Mouse (Mus musculus) yolk sac, embryonic 10.5 days (tissue): ENCODE measurements around the gene Fads3.

Experiments
- DNase-seq: peaks from one replicate; pipeline ENCODE4 v3.0.0-alpha.2; 2017; ENCODE audit warnings: low spot score

Fads3 gene

DNA sequence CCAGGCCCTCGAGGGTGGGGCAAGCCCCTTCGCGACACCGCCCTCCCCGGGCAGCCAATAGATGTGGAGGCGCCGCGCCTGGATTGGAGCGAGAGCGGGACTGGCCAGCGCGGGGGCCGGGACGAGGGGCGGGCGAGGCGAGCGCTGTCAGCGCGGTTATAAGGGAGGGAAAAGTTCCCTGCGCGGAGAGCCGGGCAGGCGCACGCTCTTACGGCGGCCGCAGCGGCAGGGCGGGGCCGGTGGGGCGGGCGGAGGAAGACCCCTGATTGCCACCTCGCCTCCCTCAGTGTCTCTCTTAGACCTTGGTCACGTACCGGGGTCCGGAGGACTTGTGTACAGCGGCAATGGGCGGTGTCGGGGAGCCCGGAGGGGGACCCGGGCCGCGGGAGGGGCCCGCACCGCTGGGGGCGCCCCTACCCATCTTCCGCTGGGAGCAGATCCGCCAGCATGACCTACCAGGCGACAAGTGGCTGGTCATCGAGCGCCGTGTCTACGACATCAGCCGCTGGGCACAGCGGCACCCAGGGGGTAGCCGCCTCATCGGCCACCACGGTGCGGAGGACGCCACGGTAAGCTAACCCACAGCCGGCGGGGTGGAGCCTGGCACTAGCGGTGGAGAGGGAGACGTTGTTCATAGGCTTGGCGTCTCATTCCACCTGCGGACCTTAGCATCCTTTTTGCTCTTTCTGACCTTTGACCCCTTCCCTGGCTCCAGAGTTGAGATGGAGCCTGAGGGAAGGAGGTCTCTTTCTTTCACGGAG lies at the start of gene Fads3:
TSS of gene Fads3 (plus strand) at position 182 of the 761 bp plus-strand sequence.
- peak; percentile 91 for DNase-seq

DNA sequence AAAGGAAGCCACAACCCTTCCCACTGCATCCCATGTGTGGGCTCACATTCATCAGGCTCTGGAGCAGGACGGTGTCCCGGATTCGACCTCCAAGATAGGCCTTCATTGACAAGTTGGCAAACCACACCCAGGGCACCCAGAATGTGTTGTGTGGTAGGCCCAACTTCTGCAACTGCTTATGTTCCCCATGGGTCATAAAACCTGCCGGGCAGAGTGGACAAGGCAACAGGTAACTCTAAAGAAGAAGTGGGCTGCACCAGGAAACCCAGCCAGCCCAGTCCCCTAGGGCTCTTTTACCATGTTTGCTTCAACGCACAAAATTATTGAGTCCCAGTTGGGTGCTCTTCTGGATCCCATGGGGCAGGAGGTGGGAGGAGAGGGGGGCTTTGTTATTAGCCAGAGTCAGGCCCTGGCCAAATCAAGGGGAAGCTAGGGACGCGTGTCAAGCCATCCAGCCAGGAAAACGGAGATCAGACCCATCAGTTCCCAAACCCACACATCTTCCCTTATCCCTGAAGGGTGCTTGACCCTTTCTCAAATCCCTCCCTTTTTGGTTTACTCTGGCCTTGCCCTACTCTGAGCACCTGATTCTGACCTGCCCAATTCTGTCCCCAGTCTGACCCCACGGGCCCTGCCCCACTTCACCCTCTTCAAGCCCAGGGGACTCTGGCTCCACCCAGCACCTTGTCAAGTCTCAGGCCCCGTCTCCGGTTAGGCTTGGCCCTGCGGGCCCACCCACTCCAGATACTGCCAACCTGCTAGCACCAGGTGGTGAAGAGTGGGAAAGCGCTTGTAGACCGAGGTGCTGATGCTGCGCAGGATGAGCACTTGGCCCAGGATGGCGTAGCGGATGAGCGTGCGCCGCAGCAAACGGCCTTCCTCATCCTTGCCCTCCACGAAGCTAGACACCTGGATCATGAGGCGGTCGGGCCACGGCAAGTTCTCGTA lies 49.1 kb upstream of the Fads3 start:
- no peak for DNase-seq

DNA sequence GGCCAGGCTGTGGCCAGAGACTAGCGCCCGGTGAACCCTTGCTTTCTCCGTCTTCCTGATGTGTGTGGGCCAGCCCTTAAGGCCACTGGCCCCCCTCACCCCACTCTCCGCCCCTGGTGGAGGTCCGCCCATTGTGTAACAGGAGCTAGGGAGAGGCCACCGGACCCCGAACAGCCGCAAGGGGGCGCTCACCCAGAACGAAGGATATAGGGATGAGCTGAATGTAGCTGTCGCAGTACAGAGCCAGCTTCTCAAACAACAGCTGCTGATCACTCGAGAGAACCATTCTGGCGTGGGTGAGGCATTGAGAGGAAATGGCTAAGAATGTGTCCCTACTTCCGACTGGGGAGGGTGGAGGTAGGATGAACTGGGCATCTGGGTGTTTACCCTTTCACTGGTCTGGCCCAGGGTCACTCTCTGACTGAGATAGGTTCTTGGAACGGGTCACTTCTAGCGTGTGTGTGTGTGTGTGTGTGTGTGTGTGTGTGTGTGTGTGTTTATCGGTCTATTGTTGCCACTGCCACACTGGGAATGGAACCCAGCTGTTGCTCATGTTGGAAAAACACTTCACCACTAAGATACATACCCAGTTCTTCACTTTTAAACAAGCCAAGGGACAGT lies 48.2 kb upstream of the Fads3 start:
- peak; percentile 83 for DNase-seq

DNA sequence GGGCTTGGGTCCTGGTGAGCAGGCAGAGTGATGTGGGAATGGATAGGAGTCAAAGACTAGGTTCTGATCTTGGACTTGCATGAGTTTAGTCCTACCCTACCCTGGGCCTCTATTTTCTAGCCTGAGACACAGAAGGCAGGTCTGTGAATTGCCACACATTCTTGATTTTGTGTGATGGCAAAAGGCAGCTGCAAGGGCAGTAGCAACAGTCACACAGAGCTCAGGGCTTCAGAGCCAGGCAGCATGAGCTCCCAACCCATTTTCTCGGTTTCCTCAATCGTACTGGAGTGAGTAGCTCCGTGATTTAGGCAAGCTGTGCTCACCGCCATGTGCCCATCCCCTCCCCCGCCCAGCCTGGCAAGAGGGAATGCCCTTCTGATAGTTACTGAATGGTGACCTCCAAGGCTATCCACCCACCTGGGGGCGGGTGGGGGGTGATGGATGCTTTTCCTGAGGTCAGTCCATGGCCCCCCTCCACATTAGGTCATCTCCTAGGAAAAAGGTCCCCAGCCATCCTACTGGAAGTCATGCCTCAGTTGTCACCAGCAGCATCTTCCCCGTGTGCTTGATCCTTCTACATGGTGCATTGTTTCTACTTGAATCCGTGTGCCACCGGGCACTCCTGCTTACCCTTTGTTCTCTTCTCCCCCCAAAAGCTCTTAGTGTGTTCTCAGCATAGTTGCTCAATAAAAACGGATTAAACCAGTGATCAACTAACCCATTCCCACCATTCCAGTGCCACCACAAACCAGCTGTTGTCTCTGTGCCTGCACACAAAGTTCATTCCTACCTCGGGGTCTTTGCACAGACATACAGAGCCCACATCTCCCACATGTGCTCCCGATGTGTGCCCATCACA lies 43.9 kb upstream of the Fads3 start:
- no peak for DNase-seq

DNA sequence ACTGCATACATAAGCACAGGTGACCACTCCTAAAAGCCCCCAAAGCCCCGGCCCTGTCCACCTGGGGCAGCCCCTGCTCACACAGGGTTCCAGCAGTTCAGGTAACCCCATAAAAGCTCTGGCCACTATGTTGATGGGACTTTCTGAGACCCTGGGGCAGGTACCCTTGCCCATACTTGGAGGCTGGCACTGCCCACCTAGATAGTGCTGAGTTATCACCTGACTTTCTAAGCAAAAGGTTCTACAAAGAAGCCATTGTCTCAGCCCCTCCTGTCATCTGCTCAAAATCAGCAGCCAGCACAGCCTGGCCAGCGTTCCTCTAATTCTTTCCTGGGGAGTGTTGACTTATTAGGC lies 43.3 kb upstream of the Fads3 start:
- DNase-seq = no peak

DNA sequence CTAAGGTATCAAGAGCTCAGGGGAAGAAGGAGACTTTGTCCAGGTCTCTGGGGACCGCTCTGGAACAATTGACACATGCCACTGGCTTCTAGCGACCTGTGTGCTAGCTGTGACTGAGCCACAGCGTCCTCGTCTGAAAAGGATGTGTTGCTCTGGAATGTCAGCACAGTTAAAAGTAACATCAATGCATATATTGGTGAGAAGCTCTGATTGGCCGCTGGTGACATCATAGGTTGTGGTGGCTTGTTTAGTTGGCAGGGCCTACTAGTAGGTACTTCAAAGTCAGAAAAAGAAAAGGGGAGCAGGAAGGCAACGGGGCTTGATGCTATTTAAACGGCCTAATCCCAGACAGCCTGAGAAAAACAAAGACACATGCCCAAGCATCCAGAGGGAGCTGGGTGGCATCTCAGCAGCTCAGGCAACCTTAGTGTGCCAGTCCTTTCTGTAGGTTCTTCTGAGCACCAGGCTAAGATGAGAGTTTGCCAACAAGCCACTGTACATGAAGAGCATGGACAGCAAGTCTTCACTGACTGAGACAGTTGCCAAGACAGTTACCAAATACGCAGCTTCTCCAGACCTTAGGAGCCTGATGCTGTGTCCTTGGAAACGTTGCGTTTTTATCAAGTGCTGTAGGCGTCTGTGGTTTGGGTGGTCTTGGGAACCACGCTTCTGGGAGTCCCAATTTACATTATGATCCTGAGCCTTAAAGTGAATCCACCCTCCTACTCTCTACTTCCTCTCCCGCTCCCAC lies 42.5 kb upstream of the Fads3 start:
- DNase-seq = no peak

DNA sequence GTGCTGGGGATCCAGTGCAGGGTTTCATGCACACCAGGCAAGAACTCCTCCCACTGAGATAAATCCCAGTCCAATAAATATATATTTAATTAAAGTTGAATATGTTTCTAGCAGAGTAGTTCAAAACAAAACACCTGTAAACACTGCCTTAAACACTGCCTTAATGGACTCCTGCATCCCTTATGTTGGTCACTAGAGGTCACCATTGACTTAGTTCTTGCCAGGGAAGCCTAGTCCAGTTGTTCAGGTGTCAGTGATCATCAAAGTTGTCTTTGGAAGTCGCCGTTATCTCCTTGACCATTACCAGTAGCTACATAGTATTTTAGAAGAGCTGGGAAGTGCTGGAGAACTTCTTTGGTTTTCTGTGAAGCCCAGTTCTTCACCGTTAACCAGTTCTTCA lies 41.0 kb upstream of the Fads3 start:
- DNase-seq = peak; percentile 54

DNA sequence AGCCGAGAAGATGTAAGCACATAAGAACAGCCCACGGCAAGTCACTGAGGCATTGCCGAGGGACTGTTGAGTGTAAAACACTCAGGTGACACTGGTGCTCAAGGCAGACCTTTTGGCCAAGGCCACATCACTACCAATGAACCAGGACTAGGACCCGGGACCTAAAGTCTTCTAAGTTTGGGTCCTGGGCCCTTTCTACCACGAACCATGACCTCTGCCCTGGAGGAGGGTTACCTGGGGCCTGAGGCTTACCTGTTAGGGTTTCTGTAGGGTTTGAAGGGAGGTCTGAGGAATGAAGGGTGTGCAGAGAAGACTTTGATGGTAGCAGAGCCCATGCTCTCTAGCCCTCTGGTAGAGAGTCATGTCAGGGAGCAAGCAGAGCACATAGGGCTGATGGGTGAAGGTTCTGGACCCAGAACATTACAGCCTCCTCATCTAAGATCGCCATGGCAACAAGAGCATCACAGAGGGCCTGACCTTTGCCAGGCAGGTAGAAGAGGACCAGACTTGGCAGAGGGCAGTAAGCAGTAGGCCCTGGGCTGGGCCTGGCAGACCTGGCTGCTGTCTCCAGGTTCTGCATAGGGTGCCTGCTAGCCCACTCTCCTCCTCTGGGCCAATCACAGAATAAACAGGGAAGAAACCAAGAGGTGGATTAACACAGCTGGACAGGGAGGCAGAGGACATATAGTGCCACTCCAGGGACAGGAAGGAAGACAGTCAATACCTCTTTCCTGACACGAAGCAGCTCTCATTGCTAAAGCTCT lies 40.0 kb upstream of the Fads3 start, which contains the start of the genes Best1 and Rab3il1:
TSS of gene Best1 (minus strand) at position 428 of the 764 bp plus-strand sequence.
TSS of gene Rab3il1 (plus strand) at position 464 of the 764 bp plus-strand sequence.
- no peak for DNase-seq

DNA sequence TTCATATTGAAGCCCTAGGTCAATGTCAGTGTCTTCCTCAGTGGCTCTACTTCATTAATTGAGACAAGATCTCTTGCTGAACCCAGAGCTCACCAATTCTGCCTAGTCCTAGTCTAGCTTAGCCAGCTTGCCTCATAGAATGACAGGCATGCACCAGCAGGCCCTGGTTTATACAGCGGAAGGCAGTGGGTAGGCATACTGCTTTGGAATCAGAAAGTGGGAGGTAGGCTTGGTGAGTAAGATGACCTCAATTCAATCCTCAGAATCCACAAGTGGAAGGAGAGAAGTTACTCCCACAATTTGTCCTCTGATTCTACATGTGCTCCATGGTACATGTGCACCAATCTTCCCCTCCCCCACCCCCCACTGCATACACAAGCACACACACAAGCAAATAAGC lies 37.7 kb upstream of the Fads3 start:
- DNase-seq = no peak

DNA sequence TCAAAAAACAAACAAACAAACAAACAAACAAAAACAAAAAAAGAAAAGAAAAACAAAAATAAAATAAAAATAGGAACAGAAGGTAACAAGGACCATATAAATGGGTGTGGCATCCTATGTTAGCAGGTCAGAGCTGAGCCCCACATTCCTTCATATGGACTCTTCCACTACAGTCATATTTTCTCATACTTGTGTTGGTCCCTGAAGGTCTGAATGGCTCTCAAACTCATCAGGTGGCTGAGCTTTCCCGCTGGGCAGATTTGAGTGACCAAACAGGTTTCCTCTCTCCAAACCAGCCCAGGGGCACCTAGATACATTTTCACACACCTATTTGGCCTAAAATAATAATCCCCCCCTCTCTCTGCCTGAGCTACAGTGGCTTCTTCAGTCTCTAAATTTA lies 30.0 kb upstream of the Fads3 start:
- DNase-seq = no peak

DNA sequence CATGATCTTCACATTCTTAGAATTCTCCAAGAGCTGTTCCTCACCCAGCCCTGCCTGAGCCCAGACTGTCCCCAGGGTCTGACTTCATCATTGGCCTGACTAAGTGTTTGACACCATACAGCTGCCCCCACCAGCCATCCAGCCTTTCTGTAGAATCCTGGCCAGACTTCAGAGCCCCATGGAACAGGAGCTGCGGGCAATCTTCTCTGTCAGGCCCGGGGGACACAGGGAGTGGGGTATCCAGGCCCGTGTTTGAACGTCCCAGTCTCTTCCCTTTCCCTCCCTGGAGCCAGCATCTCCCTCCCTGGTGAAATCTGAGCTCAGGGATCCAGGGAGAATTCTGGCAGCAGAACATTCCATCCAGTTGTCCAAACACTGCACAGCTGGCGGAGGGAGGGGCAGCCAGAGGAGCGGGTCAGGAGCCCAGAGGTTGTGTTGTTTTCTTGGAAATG lies 28.5 kb upstream of the Fads3 start:
- peak; percentile 80 for DNase-seq

DNA sequence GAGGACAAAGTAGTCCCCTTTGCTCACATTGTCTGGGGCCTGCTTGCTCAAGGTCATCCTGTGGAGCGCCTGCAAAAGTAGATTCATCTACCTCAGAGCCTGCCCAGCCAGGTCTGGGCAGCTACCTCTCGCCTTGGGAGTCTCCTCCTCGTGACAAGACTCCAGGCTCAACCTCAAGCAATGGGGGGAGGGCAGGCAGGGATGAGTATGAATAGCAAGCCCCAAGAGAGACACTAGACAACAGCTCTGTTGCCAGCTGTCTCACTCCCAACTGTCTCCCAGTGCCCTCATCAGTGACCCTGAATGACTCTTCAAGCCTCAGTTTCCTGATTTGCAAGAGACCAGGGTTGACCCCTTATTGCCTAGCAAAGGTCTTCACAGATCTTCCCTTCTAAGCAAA lies 28.0 kb upstream of the Fads3 start:
- peak; percentile 71 for DNase-seq

DNA sequence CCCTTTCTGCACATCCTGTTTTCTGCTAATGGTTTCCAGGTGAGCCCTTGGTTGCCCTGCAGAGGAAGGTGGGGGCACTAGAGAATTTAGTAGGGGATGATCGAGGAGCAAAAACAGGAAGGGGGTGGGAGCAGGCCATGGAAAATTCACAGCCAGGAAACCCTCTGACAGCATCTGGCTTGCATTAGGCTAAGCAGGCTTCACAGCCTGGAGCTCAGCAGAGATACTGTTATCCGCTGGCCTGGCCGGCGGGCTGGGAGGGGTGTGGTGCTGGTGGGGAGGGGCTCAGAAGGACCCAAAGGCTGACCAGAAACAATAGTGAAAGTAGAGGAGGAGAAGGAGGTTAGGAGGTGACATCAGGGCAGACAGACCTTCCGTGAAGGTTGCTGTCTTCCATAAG lies 27.5 kb upstream of the Fads3 start:
- peak; percentile 77 for DNase-seq

DNA sequence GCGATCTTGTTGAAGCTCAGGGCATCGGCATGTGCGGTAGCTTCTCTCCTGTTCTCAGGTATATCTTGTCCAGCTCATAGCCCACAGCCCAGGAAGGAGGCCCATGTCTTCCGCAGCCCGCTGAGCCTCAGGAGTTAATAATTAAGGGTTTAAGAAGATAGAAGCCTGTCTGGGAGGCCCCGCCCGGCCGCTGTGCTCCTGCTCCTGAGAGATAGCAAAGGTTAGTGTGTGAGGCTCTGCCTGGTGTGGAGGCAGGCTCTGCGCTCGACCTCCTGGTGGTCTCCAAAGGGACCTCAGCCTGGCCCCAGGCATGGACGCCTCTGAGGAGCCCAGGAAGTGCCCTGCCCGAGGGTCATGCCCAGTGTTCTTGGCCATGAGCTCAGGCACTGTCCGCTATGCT lies 26.5 kb upstream of the Fads3 start:
- peak; percentile 86 for DNase-seq

DNA sequence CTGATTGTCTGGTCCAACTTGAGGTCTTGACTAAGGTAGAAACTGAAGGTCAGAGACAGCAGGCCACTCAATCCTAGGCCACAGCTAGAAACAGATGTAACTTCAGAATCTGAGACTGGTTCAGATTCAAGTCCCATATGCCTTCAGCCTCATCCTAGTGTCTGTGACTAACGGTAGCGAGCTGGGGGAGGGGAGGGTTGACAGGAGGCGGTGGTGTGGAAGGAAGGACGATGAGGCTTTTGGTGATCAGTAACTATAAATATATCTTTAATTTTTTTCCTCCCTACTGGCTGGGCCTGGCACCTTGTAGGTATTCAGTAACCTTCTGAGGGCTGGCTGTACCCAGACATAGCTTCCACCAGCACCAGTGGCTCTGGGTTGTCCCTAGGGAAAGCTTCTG lies 25.9 kb upstream of the Fads3 start:
- no peak for DNase-seq

DNA sequence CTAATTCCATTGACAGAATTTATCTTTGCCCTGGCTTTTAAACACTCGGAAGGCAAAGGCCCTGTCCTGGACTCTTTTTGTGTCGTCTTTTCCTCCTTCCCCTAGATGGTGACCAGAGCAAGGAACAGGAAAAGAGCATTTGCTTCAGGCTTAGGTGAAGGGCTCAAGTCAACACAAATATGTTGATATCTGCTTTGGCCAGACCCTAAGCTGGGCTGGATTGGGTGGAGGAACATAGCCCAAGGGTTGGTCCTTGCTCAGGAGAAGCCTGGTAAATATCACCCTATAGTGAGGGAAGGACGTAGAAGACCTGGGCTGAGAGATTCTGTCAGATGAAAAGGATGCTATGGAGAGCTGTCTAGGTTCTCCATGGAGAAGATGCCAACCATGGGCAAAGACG lies 25.2 kb upstream of the Fads3 start:
- DNase-seq = no peak

DNA sequence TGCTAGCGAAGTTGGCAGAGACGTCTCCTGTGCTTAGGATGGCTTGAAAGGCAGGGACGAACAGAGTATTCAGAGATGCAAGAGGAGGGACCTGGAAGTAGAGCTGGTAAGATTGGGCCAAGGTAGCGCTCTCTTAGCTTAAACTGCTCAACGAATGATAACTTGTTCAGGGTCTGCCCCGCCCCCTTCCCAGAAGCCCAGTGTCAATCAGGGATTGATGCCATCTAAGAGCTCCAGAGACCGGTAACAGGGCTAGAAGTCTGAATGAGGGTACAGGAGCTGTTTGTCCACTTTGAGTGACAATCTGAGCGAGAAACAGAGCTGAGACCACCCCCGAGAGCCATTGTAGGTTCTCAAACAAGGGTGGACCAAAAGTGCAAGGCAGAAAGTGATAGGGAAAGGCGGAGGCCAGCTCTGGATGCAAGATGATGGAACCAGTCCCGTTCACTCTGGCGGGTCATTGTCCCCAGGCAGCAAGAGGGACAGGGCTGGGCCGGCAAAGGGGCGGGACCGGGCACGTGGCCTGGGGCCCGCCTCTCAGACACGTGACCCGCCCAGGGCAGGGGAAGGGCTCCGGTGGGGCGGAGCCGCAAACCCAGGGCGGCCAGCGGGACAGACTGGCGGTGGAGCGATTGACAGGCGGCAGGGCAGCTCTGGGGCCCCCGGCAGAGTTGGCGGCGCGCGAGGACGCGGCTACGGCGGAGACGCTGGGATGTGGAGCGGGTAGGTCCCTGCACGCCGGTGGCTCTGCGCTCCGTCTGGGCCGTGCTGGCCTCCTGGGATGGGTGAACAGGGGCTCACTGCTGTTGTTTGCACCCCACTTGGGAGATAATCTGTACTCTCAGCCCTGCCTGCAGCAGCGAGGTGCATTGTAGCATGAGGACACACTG lies 23.5 kb upstream of the Fads3 start:
- peak; percentile 93 for DNase-seq

DNA sequence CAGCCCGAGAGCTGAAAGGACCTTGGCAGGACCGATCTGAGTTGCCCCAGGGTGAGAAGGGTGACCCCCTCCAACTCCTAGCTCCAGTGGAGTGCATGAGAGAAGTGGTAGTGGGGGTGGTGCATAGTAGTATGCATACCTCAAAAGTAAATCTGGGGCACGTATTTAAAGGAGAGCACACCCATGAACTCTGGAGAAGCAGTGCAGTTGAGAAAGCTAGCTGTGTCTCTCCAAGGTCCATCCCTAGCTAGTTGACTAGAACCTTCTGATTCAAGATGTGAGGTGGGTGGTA lies 22.9 kb upstream of the Fads3 start:
- no peak for DNase-seq

DNA sequence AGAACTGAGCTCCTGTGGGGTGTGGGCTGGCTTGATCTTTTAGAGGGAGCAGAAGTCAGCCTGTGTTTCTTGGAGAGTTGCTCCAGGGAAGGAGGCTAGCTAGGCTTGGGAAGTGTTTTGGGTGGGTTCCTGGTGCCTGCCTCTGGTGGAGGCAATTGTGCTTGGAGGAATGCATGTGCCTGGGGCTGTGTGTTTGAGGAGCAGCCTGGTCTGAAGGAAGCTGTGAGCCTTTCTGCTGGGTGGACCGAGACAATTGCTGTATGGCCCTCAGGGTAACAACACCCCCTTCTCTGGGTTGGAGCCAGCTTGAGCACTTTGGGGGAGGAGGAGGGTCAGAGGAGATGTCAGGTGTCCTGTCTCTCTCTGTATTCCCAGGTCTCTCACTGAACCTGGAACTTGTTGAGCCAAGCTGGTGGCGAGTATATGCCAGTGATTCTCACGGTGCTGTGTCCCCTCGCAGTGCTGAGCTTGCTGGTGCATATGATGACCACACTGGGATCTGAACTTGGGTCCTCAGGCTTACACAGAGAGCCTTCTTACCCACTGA lies 22.1 kb upstream of the Fads3 start:
- no peak for DNase-seq
